Mouse (Mus musculus) heart, adult 9 months (tissue): ENCODE measurements around the gene Adipoq.
"Not testable (repeated sequence)": the region's sequence is repeated elsewhere in the genome, so short reads cannot be mapped to it uniquely, and the experiment has no call there.

Experiments
- DNase-seq, 2 experiments: peaks; one replicate each; pipeline ENCODE4 v3.0.0; 2022; ENCODE audit warnings: low spot score in 2 of 2

Adipoq gene

GRCm38 (mm10) chr16:23146280-23146679 is at the start of gene Adipoq:
TSS of gene Adipoq (plus strand) at chr16:23146536.
- no peak for DNase-seq

- DNase-seq, result not testable (repeated sequence)
These were observed 49.5 kb upstream of the Adipoq start for GRCm38 (mm10) chr16:23096886-23097285.

GRCm38 (mm10) chr16:23097290-23098104 is 48.8 kb upstream of the Adipoq start:
- not testable (repeated sequence) for DNase-seq

GRCm38 (mm10) chr16:23098105-23098452 is 48.3 kb upstream of the Adipoq start:
- DNase-seq, result not testable (repeated sequence)

DNA sequence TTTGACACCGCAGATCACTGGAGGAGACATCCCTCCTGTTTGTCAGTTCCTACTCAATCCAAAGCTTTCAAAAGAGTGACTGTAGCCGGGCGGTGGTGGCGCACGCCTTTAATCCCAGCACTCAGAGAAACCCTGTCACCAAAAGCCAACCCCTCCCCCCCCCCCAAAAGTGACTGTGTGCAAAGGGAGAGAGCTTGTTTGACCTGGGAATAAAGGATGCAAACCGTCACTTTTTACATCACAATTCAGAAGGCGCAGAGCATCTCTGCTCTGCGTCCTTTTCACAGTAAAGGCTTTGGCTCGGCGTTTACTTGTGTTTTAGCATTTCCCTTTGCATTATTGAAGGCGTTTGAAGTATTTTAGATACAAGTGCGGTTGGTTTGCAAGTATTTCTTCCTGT is 46.7 kb upstream of the Adipoq start:
- DNase-seq, result no peak

DNA sequence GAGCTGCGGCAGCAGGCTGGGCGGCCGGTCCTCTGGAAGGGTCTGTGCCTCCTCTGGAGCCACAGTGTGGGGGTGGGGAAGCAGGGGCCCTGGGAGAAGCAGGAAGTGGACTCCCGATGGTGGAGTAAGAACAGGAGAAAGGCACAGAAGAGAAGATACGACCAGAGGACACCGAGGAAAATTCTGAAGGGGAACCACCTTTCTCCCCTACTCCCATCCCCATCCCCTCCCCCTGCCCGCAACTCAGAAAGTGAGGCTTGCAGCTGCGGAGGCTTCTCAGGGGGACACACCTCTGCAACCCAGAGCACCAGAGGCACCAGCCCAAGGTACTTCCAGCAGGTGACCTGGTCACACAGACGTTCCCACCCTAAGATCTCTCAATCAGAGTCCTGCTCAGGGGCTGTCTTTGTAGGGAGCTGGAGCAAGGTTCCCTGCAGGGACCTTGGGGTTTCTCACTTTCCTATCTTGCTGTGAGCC is 46.2 kb upstream of the Adipoq start:
- DNase-seq, result no peak

- no peak for DNase-seq
These were observed 45.7 kb upstream of the Adipoq start for GRCm38 (mm10) chr16:23100613-23101012.

GRCm38 (mm10) chr16:23102340-23103037 is 43.8 kb upstream of the Adipoq start:
- DNase-seq, result no peak

DNA sequence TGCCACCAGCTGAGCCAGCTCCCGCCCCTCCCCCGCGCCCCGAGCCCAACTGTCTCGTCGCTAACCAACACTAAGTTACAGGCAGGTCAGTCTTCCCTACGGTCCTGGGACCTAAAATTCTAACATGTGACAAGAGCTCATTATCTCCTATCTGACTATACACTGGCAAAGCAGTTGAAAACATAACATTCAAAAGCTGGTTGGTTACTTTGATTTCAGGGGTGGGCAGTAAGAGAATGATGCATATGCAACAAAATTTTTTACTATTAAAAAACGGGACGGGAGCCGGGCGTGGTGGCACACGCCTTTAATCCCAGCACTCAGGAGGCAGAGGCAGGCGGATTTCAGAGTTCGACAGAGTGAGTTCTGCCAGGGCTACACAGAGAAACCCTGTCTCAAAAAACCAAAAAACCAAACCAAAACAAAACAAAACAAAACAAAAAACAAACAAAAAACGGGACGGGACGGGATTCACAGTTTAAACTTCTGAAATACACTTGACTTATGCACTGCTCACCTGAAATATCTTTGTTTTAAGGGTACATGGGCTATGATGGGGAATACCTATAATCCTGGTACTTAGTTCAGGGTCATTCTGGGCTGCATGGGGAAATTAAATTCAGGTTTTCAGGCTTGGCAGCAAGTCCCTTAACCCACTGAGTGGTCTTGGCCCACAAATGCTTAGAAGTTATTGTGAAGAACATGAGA is 43.1 kb upstream of the Adipoq start:
- no peak for DNase-seq

- no peak for DNase-seq
These were observed 42.5 kb upstream of the Adipoq start for GRCm38 (mm10) chr16:23103841-23104240.

DNA sequence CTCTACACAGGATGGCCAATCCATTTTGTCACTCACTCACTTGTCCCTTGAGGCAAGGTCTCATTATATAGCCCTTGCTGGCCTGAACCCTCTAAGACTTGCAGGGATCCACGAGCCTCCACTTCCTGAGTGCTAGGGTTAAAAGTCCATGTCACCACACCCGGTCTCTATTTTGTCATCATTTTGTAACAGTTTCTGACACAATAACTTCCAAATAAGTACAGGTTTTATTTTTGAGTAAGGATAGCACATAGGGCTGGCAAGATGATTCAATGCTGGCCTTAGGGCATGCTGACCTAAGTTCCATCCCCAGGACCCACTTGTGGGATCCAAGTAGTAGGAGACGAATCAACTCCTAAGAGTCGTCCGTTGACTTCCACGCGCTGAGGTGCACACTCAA is 40.2 kb upstream of the Adipoq start:
- no peak for DNase-seq

GRCm38 (mm10) chr16:23107231-23107942 is 38.9 kb upstream of the Adipoq start, which contains the start of gene Eif4a2:
TSS of gene Eif4a2 (plus strand) at chr16:23107444.
- peak; percentile 92 to 93 for DNase-seq

DNA sequence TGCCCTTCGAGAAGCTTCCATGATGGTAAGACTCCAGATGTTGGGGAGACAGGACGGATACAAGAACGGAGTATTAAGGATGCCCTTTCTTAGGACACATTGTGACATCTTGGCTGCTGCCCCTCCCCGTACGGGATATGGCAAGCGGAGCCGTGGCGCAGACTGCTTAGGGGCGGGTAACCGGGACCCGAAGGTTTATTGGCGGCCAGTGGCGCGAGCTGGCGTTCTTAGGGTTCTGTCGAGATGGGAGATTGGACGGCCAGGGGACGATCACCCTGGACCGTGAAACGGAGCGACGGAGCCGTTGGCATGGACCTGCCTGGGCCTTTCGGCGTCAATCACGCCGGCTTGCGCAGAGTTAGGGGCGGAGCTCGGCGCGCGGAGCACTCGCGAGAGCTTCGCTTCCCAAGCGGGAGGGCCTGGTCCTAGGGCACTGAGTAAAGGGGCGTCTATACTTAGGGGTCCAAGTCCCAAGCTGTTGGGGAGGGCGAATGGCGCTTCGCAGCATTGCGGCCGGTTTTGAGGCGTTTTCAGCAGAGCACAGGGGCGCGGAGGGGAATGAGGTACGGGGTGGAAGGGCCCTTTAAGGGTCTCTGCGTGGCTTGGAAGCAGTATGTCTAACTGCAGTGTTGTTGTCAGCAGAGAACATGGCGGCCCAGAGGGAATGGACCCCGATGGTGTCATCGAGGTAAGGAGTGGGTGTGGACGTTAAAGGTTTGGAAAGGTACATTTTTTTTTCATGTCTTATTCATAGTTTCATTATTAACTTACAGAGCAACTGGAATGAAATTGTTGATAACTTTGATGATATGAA is 38.2 kb upstream of the Adipoq start:
- peak; percentile 85 to 86 for DNase-seq

GRCm38 (mm10) chr16:23108943-23109342 is 37.4 kb upstream of the Adipoq start:
- DNase-seq, result no peak

DNA sequence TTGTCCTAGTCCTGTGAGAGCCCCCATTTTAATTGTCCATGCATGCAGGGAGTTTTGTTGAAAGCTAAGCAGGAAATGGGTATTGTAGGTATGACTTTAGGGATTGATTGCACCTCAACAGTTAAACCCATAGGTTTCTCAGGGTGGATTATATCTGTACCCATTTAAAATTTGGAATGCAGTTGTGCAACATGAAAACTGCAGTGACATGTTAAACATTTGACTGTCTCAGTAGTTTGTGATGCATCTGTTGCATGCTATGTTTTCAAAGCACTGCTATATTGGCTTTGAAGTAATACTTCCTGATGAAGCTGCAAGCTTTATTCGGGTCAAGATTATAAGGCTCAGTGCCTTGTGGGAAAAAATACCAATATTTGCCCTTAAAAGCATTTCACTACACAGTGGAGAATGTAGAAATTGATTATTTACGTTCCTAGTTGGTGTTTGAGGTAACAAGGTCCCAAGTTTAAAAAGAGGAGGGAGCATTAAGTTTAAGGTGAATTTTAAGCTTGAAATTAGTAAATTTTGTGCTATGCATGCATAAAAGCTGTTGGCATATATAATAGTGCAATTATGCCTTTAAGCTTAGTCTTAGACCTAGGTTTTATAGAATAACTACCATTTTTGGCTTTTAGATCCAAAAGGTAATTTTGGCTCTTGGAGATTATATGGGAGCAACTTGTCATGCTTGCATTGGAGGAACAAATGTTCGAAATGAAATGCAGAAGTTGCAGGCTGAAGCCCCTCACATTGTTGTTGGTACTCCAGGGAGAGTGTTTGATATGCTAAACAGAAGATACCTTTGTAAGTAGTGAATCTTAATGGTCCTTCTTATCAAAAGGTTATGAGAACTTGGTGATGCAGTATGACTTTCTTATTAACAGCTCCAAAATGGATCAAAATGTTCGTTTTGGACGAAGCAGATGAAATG is 36.7 kb upstream of the Adipoq start:
- DNase-seq, result no peak

- no peak for DNase-seq
These were observed 34.0 kb upstream of the Adipoq start for GRCm38 (mm10) chr16:23112348-23112747.

DNA sequence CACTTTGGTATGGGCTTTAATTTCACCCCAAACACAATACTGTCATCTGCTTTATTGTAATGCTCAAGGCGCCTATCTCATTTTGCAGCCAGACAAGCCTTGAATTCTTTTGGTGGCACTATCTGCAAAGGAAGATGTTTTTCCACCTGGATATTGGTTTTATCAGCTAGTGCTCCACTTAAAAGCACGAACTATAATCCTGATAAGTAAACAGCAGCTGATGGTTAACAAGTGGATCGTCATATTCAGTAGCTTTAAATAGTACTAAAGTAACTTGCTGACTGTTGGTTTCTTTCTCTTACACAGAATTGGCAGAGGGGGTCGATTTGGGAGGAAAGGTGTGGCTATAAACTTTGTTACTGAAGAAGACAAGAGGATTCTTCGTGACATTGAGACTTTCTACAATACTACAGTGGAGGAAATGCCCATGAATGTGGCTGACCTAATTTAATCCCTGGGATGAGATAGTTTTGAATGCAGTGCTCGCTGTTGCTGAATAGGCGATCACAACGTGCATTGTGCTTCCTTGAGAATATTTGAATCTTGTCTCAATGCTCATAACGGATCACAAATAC is 33.4 kb upstream of the Adipoq start:
- no peak for DNase-seq

GRCm38 (mm10) chr16:23113903-23114302 is 32.4 kb upstream of the Adipoq start:
- DNase-seq, result no peak
